Mouse (Mus musculus): Measurements from ENCODE around the gene Smarcd2.
A peak's percentile ranks its signal among the peaks of the same experiment; 100 is the strongest.
"Not testable (repeated sequence)": the region's sequence is repeated elsewhere in the genome, so short reads cannot be mapped to it uniquely, and the experiment has no call there.

Smarcd2 gene

GRCm38 (mm10) chr11:106246834-106247233, 25.9 kb downstream of the Smarcd2 start:
- DNase-seq (ENCODE audit: low read depth, low spot score), result peak; percentile 31

DNA sequence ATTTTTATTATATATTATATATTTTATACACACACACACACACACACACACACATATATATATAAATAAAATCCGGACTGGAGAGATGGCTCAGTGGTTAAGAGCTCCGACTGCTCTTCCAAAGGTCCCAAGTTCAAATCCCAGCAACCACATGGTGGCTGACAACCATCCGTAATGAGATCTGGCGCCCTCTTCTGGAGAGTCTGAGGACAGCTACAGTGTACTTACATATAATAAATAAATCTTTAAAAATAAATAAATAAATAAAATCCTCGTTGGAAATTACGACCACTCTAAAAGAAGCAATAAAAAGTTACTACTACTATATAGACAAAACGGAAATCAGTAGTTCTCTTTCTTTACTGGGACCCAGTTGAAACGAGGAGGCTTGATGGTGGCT, 38.8 kb downstream of the Smarcd2 start:
- DNase-seq (ENCODE audit: low read depth, low spot score), result not testable (repeated sequence)

DNA sequence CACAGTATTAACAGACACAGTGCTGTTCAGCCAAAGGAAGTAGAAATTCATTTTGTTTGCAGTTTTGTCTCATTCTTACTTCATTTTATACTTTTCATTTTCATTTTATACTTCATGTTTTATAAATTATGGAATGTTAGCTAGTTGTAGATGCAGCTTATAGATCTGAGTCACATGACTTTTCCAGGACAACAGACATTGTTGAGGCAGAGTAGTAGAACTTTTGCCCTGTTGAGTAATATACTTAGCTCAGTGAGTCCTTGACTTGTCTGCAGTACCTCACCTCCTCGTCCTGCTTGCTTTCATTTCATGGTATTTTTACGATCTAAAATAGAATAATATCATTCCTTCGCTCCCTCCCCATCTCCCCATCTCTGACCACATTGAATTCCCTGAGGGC, 52.2 kb downstream of the Smarcd2 start:
- DNase-seq (ENCODE audit: low read depth, low spot score), result no peak

- DNase-seq (ENCODE audit: low read depth, low spot score), result peak; percentile 93
Observed at GRCm38 (mm10) chr11:106216730-106217490, 55.9 kb downstream of the Smarcd2 start, which contains the start of gene Ddx42. Gene Ddx42 (plus strand): TSS chr11:106216926.

GRCm38 (mm10) chr11:106215927-106216729, 56.6 kb downstream of the Smarcd2 start, which contains the start of gene Ccdc47:
Gene Ccdc47 (minus strand): TSS chr11:106216344.
- DNase-seq (ENCODE audit: low read depth, low spot score), result peak; percentile 98

- no peak for DNase-seq (ENCODE audit: low read depth, low spot score)
Observed at GRCm38 (mm10) chr11:106215450-106215859, 57.3 kb downstream of the Smarcd2 start.

DNA sequence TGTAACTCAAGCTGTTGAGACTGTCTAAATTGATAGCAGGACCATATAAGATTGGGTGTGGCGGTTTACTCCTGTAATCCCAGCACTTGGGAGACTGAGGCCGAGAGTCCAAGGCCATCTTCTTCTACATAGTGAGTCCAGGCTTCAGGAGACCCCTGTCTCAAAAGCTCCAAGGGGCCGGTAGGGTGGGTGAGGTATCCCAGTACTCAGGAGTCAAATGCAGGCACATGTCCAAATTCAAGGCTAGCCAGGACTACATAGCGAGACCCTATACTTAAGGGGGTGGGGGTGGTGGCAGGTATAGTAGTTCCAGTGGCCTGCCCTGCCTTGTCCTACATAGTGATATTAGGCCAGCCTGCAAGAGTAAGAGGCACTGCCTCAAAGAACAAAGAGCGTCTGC, 57.9 kb downstream of the Smarcd2 start:
- no peak for DNase-seq (ENCODE audit: low read depth, low spot score)
